In genomic region chr9:23045486-23045885, GRCm38 (mm10) we compare ENCODE assay signal across 25 mouse cellular contexts.
"Had no signal": no experiment of that assay in that cellular context is flagged by ENCODE, and none has a peak within 500 bp of the region (broad histone marks: within the 10 kb centered on the region; RNA-seq: fewer than 3 reads in every experiment).

No protein-coding gene starts in this region.

- H3K27ac ChIP-seq: gastrocnemius, adult 2 months; heart, embryonic 10.5 days; hindbrain, embryonic 10.5 days; hindbrain, embryonic 12.5 days; hindbrain, embryonic 14.5 days; intestine, embryonic 15.5 days; layer of hippocampus, adult 2 months; limb, embryonic 12.5 days; liver, embryonic 13.5 days; liver, embryonic 15.5 days had no signal

- DNase-seq: gastrocnemius, adult 2 months; gastrocnemius, postnatal 10 days; gastrocnemius, postnatal 25 days; heart, adult 18-20 months; heart, postnatal 10 days; heart, postnatal 4 days; kidney, adult 18-20 months; kidney, adult 8-10 months; kidney, postnatal 10 days; kidney, postnatal 25 days; kidney, postnatal 4 days; layer of hippocampus, adult 9-11 months; layer of hippocampus, postnatal 36 days; left cerebral cortex, postnatal 4 days; liver; liver, embryonic 13.5 days had no signal

- H3K36me3 ChIP-seq: heart, embryonic 10.5 days; heart, embryonic 12.5 days; hindbrain, embryonic 10.5 days; hindbrain, embryonic 12.5 days; intestine, embryonic 15.5 days; limb, embryonic 12.5 days; liver, embryonic 13.5 days; liver, embryonic 15.5 days had no signal

- H3K27me3 ChIP-seq: heart, embryonic 12.5 days; intestine, embryonic 15.5 days; liver, embryonic 13.5 days; liver, embryonic 15.5 days had no signal

- H3K9ac ChIP-seq: heart, embryonic 12.5 days; hindbrain, embryonic 12.5 days; hindbrain, embryonic 14.5 days; intestine, embryonic 15.5 days; limb, embryonic 12.5 days; liver, embryonic 13.5 days; liver, embryonic 15.5 days had no signal

- H3K4me1 ChIP-seq: liver, embryonic 13.5 days; liver, embryonic 15.5 days had no signal

- H3K4me3 ChIP-seq: gastrocnemius, adult 2 months; heart, embryonic 10.5 days; heart, embryonic 12.5 days; hindbrain, embryonic 10.5 days; hindbrain, embryonic 12.5 days; intestine, embryonic 15.5 days; layer of hippocampus, adult 2 months; limb, embryonic 12.5 days; liver, embryonic 13.5 days; liver, embryonic 15.5 days had no signal

- H3K9me3 ChIP-seq: heart, embryonic 10.5 days; heart, embryonic 12.5 days; hindbrain, embryonic 10.5 days; hindbrain, embryonic 12.5 days; intestine, embryonic 15.5 days; limb, embryonic 12.5 days; liver, embryonic 13.5 days; liver, embryonic 15.5 days had no signal
